Mouse (Mus musculus): ENCODE data around the gene Aifm3. TPM values are rescaled to one million over a fixed set of nuclear protein-coding genes. Genes with fewer than 3 reads are reported as not detected.

Gene Aifm3
- 0.24 and 0.90 TPM in 2 replicates for polyA plus RNA-seq (2012; rRNA removed; ENCODE audit: low replicate concordance)

GRCm38 (mm10) chr16:17489469-17490111 is at the start of gene Aifm3:
TSS of gene Aifm3 (plus strand) at chr16:17489611.

GRCm38 (mm10) chr16:17451541-17452372 is 37.7 kb upstream of the Aifm3 start, which contains the start of gene Crkl:
TSS of gene Crkl (plus strand) at chr16:17451987.

DNA sequence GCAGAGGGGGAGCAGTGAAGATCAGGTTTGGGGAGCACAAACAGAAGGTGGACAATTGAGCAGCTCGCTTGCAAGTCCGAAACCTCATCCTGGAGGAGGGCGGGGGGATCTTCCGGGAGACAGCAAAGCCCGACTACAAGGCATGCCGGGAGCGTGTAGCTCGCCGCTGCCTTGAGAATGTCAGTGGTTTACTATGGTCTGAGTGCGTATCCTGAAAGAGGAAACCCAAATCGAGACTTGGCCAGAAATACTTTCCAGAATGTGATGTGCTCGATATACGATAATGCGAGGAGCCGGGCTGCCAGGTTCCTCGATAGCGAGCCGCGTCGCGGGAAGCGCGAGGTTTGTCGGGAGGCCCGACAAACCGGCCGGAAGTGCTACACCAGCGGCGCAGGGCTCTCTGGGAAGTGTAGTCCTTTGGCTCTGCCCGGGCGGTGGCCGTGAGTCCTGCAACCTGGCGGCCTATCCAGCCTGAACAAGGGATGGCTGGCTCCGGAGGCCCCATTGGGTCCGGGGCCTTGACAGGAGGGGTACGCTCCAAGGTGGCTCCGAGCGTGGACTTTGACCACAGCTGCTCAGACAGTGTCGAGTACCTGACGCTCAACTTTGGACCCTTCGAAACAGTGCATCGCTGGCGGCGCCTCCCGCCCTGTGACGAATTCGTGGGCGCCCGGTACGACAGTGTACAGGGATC is 19.3 kb downstream of the Aifm3 start, which contains the start of gene Lztr1:
Lztr1 (plus strand) TSS at position 143 of the 694 bp plus-strand sequence.

GRCm38 (mm10) chr16:17530640-17531288 is 41.4 kb downstream of the Aifm3 start, which contains the start of gene Thap7:
TSS of gene Thap7 (minus strand) at chr16:17531136.

Other genes starting within 250 kb of the Aifm3 start
- 4.8 and 9.6 TPM in 2 replicates for gene Tmem191c, start 213.5 kb upstream of the Aifm3 start, polyA plus RNA-seq (2012; rRNA removed; ENCODE audit: low replicate concordance)
- gene Serpind1, start 158.2 kb upstream of the Aifm3 start, polyA plus RNA-seq (2012; rRNA removed; ENCODE audit: low replicate concordance): 0.24 and 0.80 TPM in 2 replicates
- 8.2 and 8.6 TPM in 2 replicates for gene Snap29, start 83.6 kb upstream of the Aifm3 start, polyA plus RNA-seq (2012; rRNA removed; ENCODE audit: low replicate concordance)
- 80.1 and 84.9 TPM in 2 replicates for gene Pi4ka, start 83.3 kb upstream of the Aifm3 start, polyA plus RNA-seq (2012; rRNA removed; ENCODE audit: low replicate concordance)
- gene Crkl, start 37.6 kb upstream of the Aifm3 start, polyA plus RNA-seq (2012; rRNA removed; ENCODE audit: low replicate concordance): 28.3 and 53.1 TPM in 2 replicates
- 255 and 288 TPM in 2 replicates for gene Lztr1, start 19.1 kb downstream of the Aifm3 start, polyA plus RNA-seq (2012; rRNA removed; ENCODE audit: low replicate concordance)
- gene Thap7, start 41.5 kb downstream of the Aifm3 start, polyA plus RNA-seq (2012; rRNA removed; ENCODE audit: low replicate concordance): 58.8 and 101 TPM in 2 replicates
- 0.33 and 4.0 TPM in 2 replicates for gene Lrrc74b, start 71.6 kb downstream of the Aifm3 start, polyA plus RNA-seq (2012; rRNA removed; ENCODE audit: low replicate concordance)
- gene P2rx6, start 72.3 kb downstream of the Aifm3 start, polyA plus RNA-seq (2012; rRNA removed; ENCODE audit: low replicate concordance): 9.4 and 30.5 TPM in 2 replicates
- 2.4 and 19.4 TPM in 2 replicates for gene Slc7a4, start 93.6 kb downstream of the Aifm3 start, polyA plus RNA-seq (2012; rRNA removed; ENCODE audit: low replicate concordance)
- 61.2 and 90.0 TPM in 2 replicates for gene Smpd4, start 129.7 kb downstream of the Aifm3 start, polyA plus RNA-seq (2012; rRNA removed; ENCODE audit: low replicate concordance)
- 1.4 and 3.2 TPM in 2 replicates for gene Ccdc74a, start 156.9 kb downstream of the Aifm3 start, polyA plus RNA-seq (2012; rRNA removed; ENCODE audit: low replicate concordance)
- 78.1 and 93.2 TPM in 2 replicates for gene Med15, start 243.3 kb downstream of the Aifm3 start, polyA plus RNA-seq (2012; rRNA removed; ENCODE audit: low replicate concordance)

Data from subcutaneous adipose tissue, adult 2 months (tissue).